Mouse (Mus musculus) embryonic facial prominence, embryonic 15.5 days (tissue): ENCODE data around the gene Cyp19a1. TPM values are rescaled to one million over a fixed set of nuclear protein-coding genes. Genes with fewer than 3 reads are reported as not detected.

ENCODE experiments used
- ATAC-seq: fragments of 200-750 bp; cut with Nextera tagmentation; 2 replicates; pipeline ENCODE4 v1.8.0; 2017; ENCODE audit warnings: low read depth, moderate TSS enrichment; ENCODE audit not compliant: insufficient number of reproducible peaks, low FRiP score, low TSS enrichment
- H3K27ac ChIP-seq: fragments of 300-500 bp; sonication (generic); replicated peaks from 2 replicates; pipeline ENCODE4 v1.5.1; 2015; ENCODE audit warnings: mild to moderate bottlenecking, inconsistent platforms
- H3K27me3 ChIP-seq: fragments of 300-500 bp; sonication (generic); 2 replicates; pipeline ENCODE4 v1.6.1; 2015; ENCODE audit warnings: inconsistent platforms
- H3K36me3 ChIP-seq: fragments of 300-500 bp; sonication (generic); 2 replicates; pipeline ENCODE4 v1.6.1; 2015; ENCODE audit warnings: mild to moderate bottlenecking, inconsistent platforms
- H3K4me1 ChIP-seq: fragments of 300-500 bp; sonication (generic); 2 replicates; pipeline ENCODE4 v1.6.1; 2015; ENCODE audit warnings: inconsistent platforms
- H3K4me2 ChIP-seq: fragments of 300-500 bp; sonication (generic); replicated peaks from 2 replicates; pipeline ENCODE4 v1.6.1; 2015; ENCODE audit warnings: mild to moderate bottlenecking, inconsistent platforms
- H3K4me3 ChIP-seq: fragments of 300-500 bp; sonication (generic); replicated peaks from 2 replicates; pipeline ENCODE4 v1.5.1; 2015; ENCODE audit warnings: mild to moderate bottlenecking, inconsistent platforms
- H3K9ac ChIP-seq: fragments of 300-500 bp; sonication (generic); 2 replicates; pipeline ENCODE4 v1.6.1; 2015; ENCODE audit warnings: inconsistent platforms
- H3K9me3 ChIP-seq: fragments of 300-500 bp; sonication (generic); replicated peaks from 2 replicates; pipeline ENCODE4 v1.6.1; 2016; ENCODE audit warnings: inconsistent platforms
- WGBS: fragments of 180-500 bp; shearing (Covaris S2); methylation state at CpG from one replicate; pipeline ENCODE4 v1.1.7; 2015; 5-methylcytosine and 5-hydroxymethylcytosine counted together
- polyA plus RNA-seq: library from polyadenylated mRNA; unstranded; fragments of >200 nt; fragmentation: Nextera tagmentation; extraction: Ambion mirVana; gene quantifications from 2 replicates; pipeline ENCODE4 v1.2.1, GENCODE M21; 2015

The Cyp19a1 gene
- 0.16 TPM in 1 of 2 replicates, not detected in the other for polyA plus RNA-seq

- H3K4me3 ChIP-seq: no peak within 1 kb of the TSS
- 92% methylated on average over 7 of the region's 7 CpGs for WGBS
- no peaks in the 10 kb centered on the region for H3K36me3 ChIP-seq
- H3K4me1 ChIP-seq: no peaks in the 10 kb centered on the region
- no peak for ATAC-seq
- no peak within 1 kb of the TSS for H3K4me2 ChIP-seq
- H3K27ac ChIP-seq: no peak within 1 kb of the TSS
- no peak within 1 kb of the TSS for H3K9ac ChIP-seq
- H3K9me3 ChIP-seq: no peaks in the 10 kb centered on the region
- H3K27me3 ChIP-seq: no peaks in the 10 kb centered on the region
Observed at GRCm38 (mm10) chr9:54268010-54268409, at the start of gene Cyp19a1. TSS of gene Cyp19a1 (minus strand) at chr9:54268110.

GRCm38 (mm10) chr9:54316363-54316762 is 48.5 kb upstream of the Cyp19a1 start:
- Histone ChIP-seq H3K4me1 (no peaks in the 10 kb centered on the region), H3K4me2 (no peak overlapping the region), H3K4me3 (no peak overlapping the region), H3K36me3 (no peaks in the 10 kb centered on the region), H3K9me3 (no peaks in the 10 kb centered on the region), H3K27ac (no peak overlapping the region), H3K27me3 (no peaks in the 10 kb centered on the region), H3K9ac (no peak overlapping the region)
- 74% methylated on average over 9 of the region's 9 CpGs for WGBS
- ATAC-seq: no peak

GRCm38 (mm10) chr9:54308751-54309358 is 40.9 kb upstream of the Cyp19a1 start:
- H3K9ac ChIP-seq: no peak overlapping the region
- H3K4me3 ChIP-seq: no peak overlapping the region
- no peak overlapping the region for H3K27ac ChIP-seq
- no peaks in the 10 kb centered on the region for H3K9me3 ChIP-seq
- H3K4me2 ChIP-seq: no peak overlapping the region
- no peak for ATAC-seq
- WGBS: 46% methylated on average over 2 of the region's 2 CpGs
- H3K36me3 ChIP-seq: no peaks in the 10 kb centered on the region
- no peaks in the 10 kb centered on the region for H3K4me1 ChIP-seq
- H3K27me3 ChIP-seq: no peaks in the 10 kb centered on the region

GRCm38 (mm10) chr9:54308209-54308608 is 40.3 kb upstream of the Cyp19a1 start:
- Histone ChIP-seq H3K4me3 (no peak overlapping the region), H3K9me3 (no peaks in the 10 kb centered on the region), H3K4me2 (no peak overlapping the region), H3K9ac (no peak overlapping the region), H3K36me3 (no peaks in the 10 kb centered on the region), H3K27me3 (no peaks in the 10 kb centered on the region), H3K27ac (no peak overlapping the region), H3K4me1 (no peaks in the 10 kb centered on the region)
- 56% methylated on average over 1 of the region's 1 CpGs for WGBS
- no peak for ATAC-seq

GRCm38 (mm10) chr9:54301255-54301654 is 33.3 kb upstream of the Cyp19a1 start:
- H3K4me2 ChIP-seq: no peak overlapping the region
- no peak overlapping the region for H3K27ac ChIP-seq
- 74% methylated on average over 4 of the region's 4 CpGs for whole genome bisulfite sequencing
- H3K36me3 ChIP-seq: no peaks in the 10 kb centered on the region
- no peaks in the 10 kb centered on the region for H3K4me1 ChIP-seq
- no peaks in the 10 kb centered on the region for H3K9me3 ChIP-seq
- no peak overlapping the region for H3K4me3 ChIP-seq
- H3K9ac ChIP-seq: no peak overlapping the region
- H3K27me3 ChIP-seq: no peaks in the 10 kb centered on the region
- ATAC-seq: no peak

GRCm38 (mm10) chr9:54299792-54300191 is 31.9 kb upstream of the Cyp19a1 start:
- Histone ChIP-seq H3K4me1 (no peaks in the 10 kb centered on the region), H3K4me2 (no peak overlapping the region), H3K27ac (no peak overlapping the region), H3K9me3 (no peaks in the 10 kb centered on the region), H3K36me3 (no peaks in the 10 kb centered on the region), H3K27me3 (no peaks in the 10 kb centered on the region), H3K4me3 (no peak overlapping the region), H3K9ac (no peak overlapping the region)
- ATAC-seq: no peak; the same call in 1 of the 2 replicates

GRCm38 (mm10) chr9:54299389-54299788 is 31.5 kb upstream of the Cyp19a1 start:
- Histone ChIP-seq H3K9ac (no peak overlapping the region), H3K27me3 (no peaks in the 10 kb centered on the region), H3K4me1 (no peaks in the 10 kb centered on the region), H3K27ac (no peak overlapping the region), H3K4me3 (no peak overlapping the region), H3K9me3 (no peaks in the 10 kb centered on the region), H3K4me2 (no peak overlapping the region), H3K36me3 (no peaks in the 10 kb centered on the region)
- no peak for ATAC-seq
- WGBS: 66% methylated on average over 3 of the region's 3 CpGs

- ATAC-seq: no peak
- Histone ChIP-seq H3K9ac (no peak overlapping the region), H3K4me1 (peaks cover 7% of the 10 kb centered on the region), H3K27ac (no peak overlapping the region), H3K36me3 (no peaks in the 10 kb centered on the region), H3K9me3 (no peaks in the 10 kb centered on the region), H3K27me3 (peaks cover 23% of the 10 kb centered on the region), H3K4me3 (no peak overlapping the region), H3K4me2 (no peak overlapping the region)
- 40% methylated on average over 5 of the region's 5 CpGs for WGBS
Observed at GRCm38 (mm10) chr9:54287804-54288203, 19.9 kb upstream of the Cyp19a1 start.

- Histone ChIP-seq H3K27me3 (peaks cover 23% of the 10 kb centered on the region), H3K9me3 (no peaks in the 10 kb centered on the region), H3K27ac (no peak within 1 kb of the TSS), H3K9ac (no peak within 1 kb of the TSS), H3K4me1 (peaks cover 7% of the 10 kb centered on the region), H3K4me3 (peak within 1 kb of the TSS; percentile 41), H3K4me2 (peak within 1 kb of the TSS; percentile 77), H3K36me3 (no peaks in the 10 kb centered on the region)
- WGBS: 2% methylated on average over 61 of the region's 61 CpGs
- ATAC-seq: peak; percentile 15; the same call in 1 of the 2 replicates
Observed at GRCm38 (mm10) chr9:54286331-54286987, 18.5 kb upstream of the Cyp19a1 start, which contains the start of gene Gldn. TSS of gene Gldn (plus strand) at chr9:54286486.

- no peak overlapping the region for H3K4me3 ChIP-seq
- no peak overlapping the region for H3K4me2 ChIP-seq
- H3K9ac ChIP-seq: no peak overlapping the region
- H3K36me3 ChIP-seq: no peaks in the 10 kb centered on the region
- 81% methylated on average over 12 of the region's 12 CpGs for WGBS
- no peaks in the 10 kb centered on the region for H3K27me3 ChIP-seq
- H3K4me1 ChIP-seq: no peaks in the 10 kb centered on the region
- H3K27ac ChIP-seq: no peak overlapping the region
- H3K9me3 ChIP-seq: no peaks in the 10 kb centered on the region
- no peak; the same call in 1 of the 2 replicates for ATAC-seq
Observed at GRCm38 (mm10) chr9:54279046-54279589, 11.2 kb upstream of the Cyp19a1 start.

- no peak for ATAC-seq
- no peaks in the 10 kb centered on the region for H3K4me1 ChIP-seq
- H3K36me3 ChIP-seq: no peaks in the 10 kb centered on the region
- WGBS: 71% methylated on average over 4 of the region's 4 CpGs
- H3K9ac ChIP-seq: no peak overlapping the region
- no peak overlapping the region for H3K4me3 ChIP-seq
- no peaks in the 10 kb centered on the region for H3K27me3 ChIP-seq
- no peaks in the 10 kb centered on the region for H3K9me3 ChIP-seq
- no peak overlapping the region for H3K4me2 ChIP-seq
- no peak overlapping the region for H3K27ac ChIP-seq
Observed at GRCm38 (mm10) chr9:54275283-54275682, 7.4 kb upstream of the Cyp19a1 start.
